Mouse (Mus musculus) ES-E14 (cell line): ENCODE measurements around the gene Gm6377. TPM values are rescaled to one million over a fixed set of nuclear protein-coding genes. Genes with fewer than 3 reads are reported as not detected.

ENCODE experiments used
- DNase-seq: peaks from one replicate; pipeline ENCODE4 v3.0.0-alpha.2; 2013; ENCODE audit warnings: low read depth, low spot score
- H3K27ac ChIP-seq: 2 replicates; pipeline ENCODE4 v1.5.1; 2012; ENCODE audit warnings: low read depth, mild to moderate bottlenecking, low read length, moderate library complexity, mixed read lengths; ENCODE audit not compliant: poor library complexity, insufficient read depth, severe bottlenecking
- H3K36me3 ChIP-seq: 2 replicates; pipeline ENCODE4 v1.6.1; 2012; ENCODE audit warnings: mild to moderate bottlenecking, low read length, moderate library complexity, mixed read lengths; ENCODE audit not compliant: control insufficient read depth, poor library complexity, insufficient read depth, severe bottlenecking
- H3K4me1 ChIP-seq, 2 experiments: fragments of 150-350 bp in 1 of 2; sonication (generic) in 1 of 2; 2 replicates each; pipeline ENCODE4 v1.6.1; 2012; ENCODE audit warnings: low read length in 2 of 2, mild to moderate bottlenecking in 1 of 2, mixed read lengths in 1 of 2; ENCODE audit not compliant: control insufficient read depth in 2 of 2, insufficient read depth in 2 of 2, poor library complexity in 1 of 2
- H3K4me3 ChIP-seq, 2 experiments: fragments of 150-350 bp in 1 of 2; sonication (generic) in 1 of 2; 2 replicates each; pipeline ENCODE4 v1.5.1; 2012; ENCODE audit warnings: low read length in 2 of 2, low read depth in 1 of 2, mild to moderate bottlenecking in 1 of 2, mixed read lengths in 1 of 2; ENCODE audit not compliant: insufficient read depth in 1 of 2, poor library complexity in 1 of 2, severe bottlenecking in 1 of 2
- H3K9ac ChIP-seq: 2 replicates; pipeline ENCODE4 v1.6.1; 2012; ENCODE audit warnings: low read depth, mild to moderate bottlenecking, low read length, mixed read lengths; ENCODE audit not compliant: poor library complexity, insufficient read depth, severe bottlenecking
- H3K9me3 ChIP-seq: fragments of 150-350 bp; sonication (generic); 2 replicates; pipeline ENCODE4 v1.6.1; 2012; ENCODE audit warnings: low read depth, mild to moderate bottlenecking, low read length; ENCODE audit not compliant: control insufficient read depth, insufficient read depth
- CHD2 ChIP-seq: IDR thresholded peaks from 2 replicates; pipeline ENCODE4 v1.6.1; 2014; ENCODE audit warnings: mild to moderate bottlenecking, low read depth, low read length, inconsistent platforms
- HCFC1 ChIP-seq: IDR thresholded peaks from 2 replicates; pipeline ENCODE4 v1.6.1; 2012; ENCODE audit warnings: low read length, inconsistent platforms, borderline replicate concordance; ENCODE audit not compliant: insufficient read depth
- MAFK ChIP-seq: IDR thresholded peaks from 2 replicates; pipeline ENCODE4 v1.6.1; 2014; ENCODE audit warnings: mild to moderate bottlenecking, low read depth, low read length, inconsistent platforms; ENCODE audit not compliant: insufficient read depth
- ZC3H11A ChIP-seq: IDR thresholded peaks from 2 replicates; pipeline ENCODE4 v1.6.1; 2012; ENCODE audit warnings: low read depth, mild to moderate bottlenecking, inconsistent platforms, low read length, borderline replicate concordance
- ZNF384 ChIP-seq: IDR thresholded peaks from 2 replicates; pipeline ENCODE4 v1.6.1; 2012; ENCODE audit warnings: low read depth, low read length, inconsistent platforms
- in situ Hi-C, 2 experiments: fragments of 600-800 bp; cut with MboI; formaldehyde crosslinking; loops; one replicate each; pipeline ENCODE4 v1.15.1; 2025; ENCODE audit warnings: low sequenced_read_pairs in 2 of 2, inconsistent platforms in 1 of 2; ENCODE audit not compliant: unreplicated experiment in 2 of 2
- total RNA-seq: library from RNA; depleted of rRNA; stranded (reverse); fragments of 300-350 nt; gene quantifications from 2 replicates; pipeline ENCODE4 v1.2.3, GENCODE M21; 2012; rRNA removed

Gene Gm6377
- not detected in 2 replicates for total RNA-seq

DNA sequence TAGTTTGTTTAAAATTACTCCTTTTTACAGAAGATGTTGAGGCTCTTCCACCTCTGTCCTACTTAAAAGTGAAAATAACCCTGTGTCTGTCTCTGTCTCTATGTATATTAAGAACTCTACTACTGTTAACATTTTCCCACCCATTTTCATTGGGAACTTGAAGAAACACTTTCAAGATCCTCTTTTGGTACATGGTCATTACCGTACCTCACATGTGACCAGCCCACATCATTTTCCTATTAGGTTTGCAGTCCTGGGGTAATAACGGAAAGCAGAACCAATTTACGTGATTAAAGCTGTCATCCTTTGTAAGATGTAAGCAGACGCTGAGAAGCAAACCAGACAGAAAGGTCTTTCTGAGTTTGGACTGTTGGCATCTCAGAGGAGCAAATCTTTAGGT, at the start of gene Gm6377:
Gene Gm6377, plus strand, starts transcription at position 289 of the 400 bp plus-strand sequence.
- no peaks in the 10 kb centered on the region for H3K36me3 ChIP-seq
- no peak within 1 kb of the TSS for H3K9ac ChIP-seq
- DNase-seq: no peak
- no peak within 1 kb of the TSS for H3K27ac ChIP-seq
- H3K9me3 ChIP-seq: no peaks in the 10 kb centered on the region
- TF ChIP-seq ZNF384 (no peak), HCFC1 (no peak), ZC3H11A (no peak), CHD2 (no peak), MAFK (no peak)
- no peak within 1 kb of the TSS for H3K4me3 ChIP-seq
- in situ Hi-C loops: no loop called here
- H3K4me1 ChIP-seq: no peaks in the 10 kb centered on the region

DNA sequence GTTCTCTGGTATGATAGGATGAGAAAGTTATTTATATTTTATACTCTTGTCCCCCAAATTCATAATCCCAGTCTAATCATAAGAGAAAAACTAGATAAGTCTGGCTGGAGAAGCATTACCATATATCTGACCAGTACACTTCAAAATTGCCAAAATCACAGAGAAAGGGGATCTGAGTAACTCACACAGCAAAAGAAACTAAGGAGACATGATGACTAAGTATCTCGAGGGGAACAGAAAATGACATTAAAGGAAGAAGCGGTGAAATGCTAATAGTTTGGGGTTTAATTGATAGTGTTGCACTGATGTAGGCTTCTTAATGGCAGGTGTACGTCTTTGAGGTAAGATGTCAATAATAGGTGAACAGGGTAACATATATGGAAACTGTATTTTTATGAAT, 49.4 kb upstream of the Gm6377 start:
- no peak overlapping the region for H3K9ac ChIP-seq
- H3K4me3 ChIP-seq: no peak overlapping the region
- no peak for DNase-seq
- H3K9me3 ChIP-seq: no peaks in the 10 kb centered on the region
- no peaks in the 10 kb centered on the region for H3K4me1 ChIP-seq
- no peaks in the 10 kb centered on the region for H3K36me3 ChIP-seq
- in situ Hi-C loops: no loop called here
- no peak overlapping the region for H3K27ac ChIP-seq
- no peak for TF ChIP-seq ZC3H11A
- TF ChIP-seq HCFC1: no peak

DNA sequence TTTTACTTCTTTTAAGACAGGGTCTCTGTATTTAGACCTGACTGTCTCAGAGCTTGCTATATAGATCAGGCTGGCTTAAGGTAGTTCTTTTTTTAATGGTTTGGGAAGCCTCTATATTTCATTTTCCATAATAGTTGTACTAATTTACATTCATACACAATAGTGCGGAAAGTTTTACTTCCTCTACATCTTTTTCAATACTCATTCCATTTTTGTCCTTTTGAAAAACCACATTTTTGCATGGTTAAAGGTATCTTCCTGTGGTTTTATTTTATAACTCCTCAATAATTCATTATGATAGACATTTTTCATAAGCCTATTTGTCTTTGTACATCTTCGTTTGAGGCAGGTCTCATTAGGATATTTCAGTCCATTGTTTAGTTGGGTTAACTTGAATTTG, 45.3 kb upstream of the Gm6377 start:
- no peaks in the 10 kb centered on the region for H3K36me3 ChIP-seq
- in situ Hi-C loops: no loop called here

DNA sequence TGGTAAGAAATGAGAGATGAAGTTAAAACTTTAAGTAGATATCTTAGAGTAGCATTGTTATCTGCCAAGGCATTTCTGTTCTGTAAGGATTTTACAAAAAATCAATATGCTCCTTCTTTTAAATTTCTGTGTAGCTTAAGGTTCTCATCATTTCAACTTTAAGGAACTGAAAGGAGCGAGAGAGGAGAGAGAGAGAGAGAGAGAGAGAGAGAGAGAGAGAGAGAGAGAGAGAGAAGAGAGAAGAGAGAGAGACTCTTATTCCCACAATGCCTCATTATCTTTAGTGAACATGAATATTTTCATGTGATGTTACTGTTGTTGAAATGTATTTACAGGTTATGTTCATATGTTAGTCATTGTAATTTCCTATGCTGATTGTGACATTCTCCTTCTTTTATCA, 36.2 kb upstream of the Gm6377 start:
- no peaks in the 10 kb centered on the region for H3K4me1 ChIP-seq
- DNase-seq: no peak
- H3K9ac ChIP-seq: no peak overlapping the region
- H3K27ac ChIP-seq: no peak overlapping the region
- no peaks in the 10 kb centered on the region for H3K9me3 ChIP-seq
- in situ Hi-C loops: no loop called here
- H3K36me3 ChIP-seq: no peaks in the 10 kb centered on the region
- TF ChIP-seq ZC3H11A (no peak), HCFC1 (no peak), MAFK (no peak)
- no peak overlapping the region for H3K4me3 ChIP-seq

More for the DNA sequence above, 45.3 kb upstream of the Gm6377 start:
- Histone ChIP-seq H3K9me3 (no peaks in the 10 kb centered on the region), H3K4me1 (no peaks in the 10 kb centered on the region), H3K4me3 (no peak overlapping the region), H3K9ac (no peak overlapping the region), H3K27ac (no peak overlapping the region)
- DNase-seq: no peak
- TF ChIP-seq HCFC1: no peak
- TF ChIP-seq ZNF384: no peak
- TF ChIP-seq ZC3H11A: no peak
- TF ChIP-seq MAFK: no peak
- TF ChIP-seq CHD2: no peak

DNA sequence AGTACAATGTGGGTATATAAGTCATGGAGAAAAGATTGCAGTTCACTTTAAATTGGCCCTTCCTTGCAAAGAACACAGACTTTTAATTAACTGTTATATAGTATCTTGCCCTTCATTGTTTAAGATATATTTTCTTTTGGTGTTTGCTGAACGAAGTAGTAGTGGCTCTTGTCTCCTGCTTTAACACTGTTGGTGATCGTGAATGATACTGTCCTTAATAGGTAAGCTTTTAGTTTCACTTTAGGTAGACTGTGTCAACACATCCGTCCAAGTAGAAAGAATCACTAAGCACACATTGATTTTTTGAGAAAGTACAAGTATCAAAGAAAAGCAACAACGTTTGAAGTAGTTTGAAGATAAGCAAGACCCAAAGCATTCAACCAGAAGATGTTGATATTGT, 35.7 kb upstream of the Gm6377 start:
- H3K4me1 ChIP-seq: no peaks in the 10 kb centered on the region
- H3K9ac ChIP-seq: no peak overlapping the region
- in situ Hi-C loops: no loop called here
- DNase-seq: no peak
- TF ChIP-seq CHD2 (no peak), ZC3H11A (no peak), MAFK (no peak), HCFC1 (no peak), ZNF384 (no peak)
- H3K4me3 ChIP-seq: no peak overlapping the region
- no peak overlapping the region for H3K27ac ChIP-seq
- H3K9me3 ChIP-seq: no peaks in the 10 kb centered on the region
- no peaks in the 10 kb centered on the region for H3K36me3 ChIP-seq
